Mouse (Mus musculus): ENCODE data around the gene Spryd3.

DNA sequence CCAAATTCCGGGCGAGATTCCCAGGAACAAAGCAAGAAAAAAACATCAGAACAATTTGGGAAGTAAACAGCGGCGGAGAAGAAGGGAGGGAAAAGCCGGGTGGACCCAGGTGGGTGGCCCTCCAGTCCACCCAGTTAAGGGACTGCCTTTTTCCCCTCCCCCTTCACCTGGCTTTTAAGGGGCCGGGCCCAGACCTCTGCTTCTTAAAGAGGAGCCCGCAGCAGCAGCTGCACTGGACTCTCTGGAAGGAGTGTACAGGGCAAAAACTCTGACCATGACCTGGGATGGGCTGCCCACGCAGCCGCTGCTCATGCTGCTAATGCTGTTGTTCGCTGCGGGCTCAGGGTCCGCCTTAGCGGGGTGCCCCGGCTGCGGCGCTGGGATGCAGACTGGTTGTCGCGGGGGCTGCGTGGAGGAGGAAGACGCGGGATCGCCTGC is 8.3 kb upstream of the Spryd3 start, which contains the start of gene Igfbp6:
- TF ChIP-seq GATA1 (IDR thresholded peaks at IDR 0.05; ENCODE audit: low read length) = no peak
- TF ChIP-seq TAL1 (IDR thresholded peaks at IDR 0.05; ENCODE audit: low read length) = no peak
